Mouse (Mus musculus): ENCODE measurements around the gene Drap1. TPM values are rescaled to one million over a fixed set of nuclear protein-coding genes. Genes with fewer than 3 reads are reported as not detected.

Gene Drap1
- total RNA-seq, 2 experiments from 2014 or later: 473 to 502 TPM

- DNase-seq: no peak
Measured at GRCm38 (mm10) chr19:5383326-5383725, 41.5 kb downstream of the Drap1 start.

GRCm38 (mm10) chr19:5377446-5377845 lies 47.3 kb downstream of the Drap1 start:
- no peak for DNase-seq

GRCm38 (mm10) chr19:5374748-5375147 lies 50.0 kb downstream of the Drap1 start:
- DNase-seq: no peak

- no peak for DNase-seq
Measured at GRCm38 (mm10) chr19:5374177-5374576, 50.6 kb downstream of the Drap1 start.

Other genes with a start within 250 kb of the Drap1 start
- gene Pacs1, start 151.9 kb downstream of the Drap1 start, total RNA-seq (2021): 1 to 10 TPM; 5.6 to 6.5 TPM
- gene Sf3b2, start 129.5 kb downstream of the Drap1 start, total RNA-seq (2021): 10 to 100 TPM; 65.4 to 69.5 TPM
- not detected for gene Gal3st3, start 126.6 kb downstream of the Drap1 start, total RNA-seq (2021)
- gene Catsper1, start 89.2 kb downstream of the Drap1 start, total RNA-seq (2021): not detected
- gene Cst6, start 75.4 kb downstream of the Drap1 start, total RNA-seq (2021): 10 to 100 TPM; 19.7 to 41.3 TPM
- gene Eif1ad, start 58.2 kb downstream of the Drap1 start, total RNA-seq (2021): 10 to 100 TPM; 12.7 to 13.4 TPM
- gene Banf1, start 57.8 kb downstream of the Drap1 start, total RNA-seq (2021): 100 to 1,000 TPM; 114 to 122 TPM
- gene Sart1, start 36.3 kb downstream of the Drap1 start, total RNA-seq (2021): 10 to 100 TPM; 29.0 to 36.5 TPM
- 1 to 10 TPM in 1 of 2 experiments, not detected in 1; 1.2 TPM for gene Tsga10ip, start 22.5 kb downstream of the Drap1 start, total RNA-seq (2021)
- gene AI837181, start 165 bp upstream of the Drap1 start, total RNA-seq (2021): 10 to 100 TPM; 32.1 to 33.5 TPM
- gene Fosl1, start 22.6 kb upstream of the Drap1 start, total RNA-seq (2021): not detected
- gene Ccdc85b, start 32.9 kb upstream of the Drap1 start, total RNA-seq (2021): 1 to 10 TPM; 4.5 to 6.6 TPM
- gene Fibp, start 35.6 kb upstream of the Drap1 start, total RNA-seq (2021): 10 to 100 TPM; 36.9 to 38.4 TPM
- gene Ctsw, start 43.5 kb upstream of the Drap1 start, total RNA-seq (2021): not detected
- 10 to 100 TPM in 1 of 2 experiments, 1 to 10 TPM in 1; 7.8 to 12.2 TPM for gene Efemp2, start 49.0 kb upstream of the Drap1 start, total RNA-seq (2021)
- gene Mus81, start 63.4 kb upstream of the Drap1 start, total RNA-seq (2021): 10 to 100 TPM; 20.3 to 21.6 TPM
- gene Cfl1, start 65.5 kb upstream of the Drap1 start, total RNA-seq (2021): 100 to 1,000 TPM in 1 of 2 experiments, 10 to 100 TPM in 1; 83.6 to 106 TPM
- under 1 TPM; 0.64 to 0.88 TPM for gene 1700020D05Rik, start 78.8 kb upstream of the Drap1 start, total RNA-seq (2021)
- gene Snx32, start 85.6 kb upstream of the Drap1 start, total RNA-seq (2021): 1 to 10 TPM; 6.9 to 7.5 TPM
- not detected for gene Ovol1, start 135.7 kb upstream of the Drap1 start, total RNA-seq (2021)
- 1 to 10 TPM; 1.4 to 1.5 TPM for gene Ap5b1, start 143.0 kb upstream of the Drap1 start, total RNA-seq (2021)
- 10 to 100 TPM; 45.2 to 47.1 TPM for gene Rnaseh2c, start 176.9 kb upstream of the Drap1 start, total RNA-seq (2021)
- gene Kat5, start 185.3 kb upstream of the Drap1 start, total RNA-seq (2021): 10 to 100 TPM; 15.6 to 15.7 TPM
- 10 to 100 TPM; 12.5 to 13.7 TPM for gene Rela, start 212.5 kb upstream of the Drap1 start, total RNA-seq (2021)
- 10 to 100 TPM in 1 of 2 experiments, 1 to 10 TPM in 1; 10.0 to 11.5 TPM for gene Sipa1, start 238.7 kb upstream of the Drap1 start, total RNA-seq (2021)